Mouse (Mus musculus) spleen, postnatal 4 days (tissue): ENCODE data around the gene Acp1.

Source experiments
- DNase-seq, 2 experiments: peaks; one replicate each; pipeline ENCODE4 v3.0.0; 2022; ENCODE audit warnings: low spot score in 2 of 2

Acp1 gene

DNA sequence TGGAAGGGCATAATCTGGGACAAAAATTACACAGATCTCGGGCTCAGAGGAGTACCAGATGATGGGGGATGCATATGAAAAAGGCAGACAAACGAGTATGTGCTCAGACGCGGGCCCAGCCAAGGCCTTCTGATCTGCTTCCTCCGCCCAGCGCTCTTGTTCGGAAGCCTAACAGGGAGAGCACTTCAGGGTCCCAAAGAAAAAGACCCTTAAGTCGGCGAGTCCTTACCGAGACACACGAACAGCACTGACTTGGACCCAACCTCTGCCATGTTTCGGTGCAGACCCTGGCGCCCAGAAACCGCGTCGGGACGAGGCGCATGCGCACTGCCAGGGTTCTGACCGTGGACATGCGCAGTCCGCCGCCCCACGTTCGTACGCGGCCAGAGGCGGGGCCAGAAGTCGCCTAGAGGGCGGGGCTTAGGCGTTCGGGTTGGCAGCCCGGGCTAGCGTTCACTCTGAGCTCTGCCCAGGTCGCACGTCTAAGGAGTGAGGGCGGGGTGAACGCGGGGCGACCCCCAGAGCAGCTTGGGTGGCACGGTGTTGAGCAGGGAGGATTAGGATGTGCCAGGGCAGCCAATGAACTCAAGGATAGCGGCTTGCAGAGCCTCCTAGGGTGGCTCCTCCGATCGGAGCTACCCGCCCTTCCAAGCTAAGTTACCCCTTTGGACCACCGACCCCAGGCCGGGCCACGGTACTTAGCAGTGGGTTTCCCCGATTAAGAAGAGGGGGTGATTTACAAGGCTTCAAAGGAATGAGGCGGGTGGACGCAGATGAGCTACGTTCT, at the start of gene Acp1, which contains the start of gene Sh3yl1:
Acp1 (minus strand) TSS at position 329 of the 787 bp plus-strand sequence.
Sh3yl1 (plus strand) TSS at position 408 of the 787 bp plus-strand sequence.
- peak; percentile 98 to 99 for DNase-seq

DNA sequence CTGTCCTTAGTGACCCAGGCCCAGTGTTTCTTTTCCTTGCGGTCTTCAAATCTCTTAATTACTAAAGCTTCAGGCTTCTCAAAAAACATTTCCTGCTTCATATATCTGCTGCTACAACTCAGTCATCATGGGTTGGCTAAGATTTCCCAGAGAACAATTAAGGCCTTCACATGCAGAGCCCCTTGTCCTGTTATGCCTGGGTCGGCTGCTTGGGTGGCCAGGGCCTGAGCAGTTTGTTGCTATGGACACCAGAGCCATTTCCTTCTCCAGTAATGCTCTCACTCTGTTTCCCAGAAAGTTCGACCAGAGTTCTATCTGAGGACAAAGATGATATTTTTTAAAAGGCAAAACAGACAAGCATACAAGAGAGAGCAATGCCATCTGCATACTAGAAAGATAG, 32.8 kb upstream of the Acp1 start:
- DNase-seq, result no peak

DNA sequence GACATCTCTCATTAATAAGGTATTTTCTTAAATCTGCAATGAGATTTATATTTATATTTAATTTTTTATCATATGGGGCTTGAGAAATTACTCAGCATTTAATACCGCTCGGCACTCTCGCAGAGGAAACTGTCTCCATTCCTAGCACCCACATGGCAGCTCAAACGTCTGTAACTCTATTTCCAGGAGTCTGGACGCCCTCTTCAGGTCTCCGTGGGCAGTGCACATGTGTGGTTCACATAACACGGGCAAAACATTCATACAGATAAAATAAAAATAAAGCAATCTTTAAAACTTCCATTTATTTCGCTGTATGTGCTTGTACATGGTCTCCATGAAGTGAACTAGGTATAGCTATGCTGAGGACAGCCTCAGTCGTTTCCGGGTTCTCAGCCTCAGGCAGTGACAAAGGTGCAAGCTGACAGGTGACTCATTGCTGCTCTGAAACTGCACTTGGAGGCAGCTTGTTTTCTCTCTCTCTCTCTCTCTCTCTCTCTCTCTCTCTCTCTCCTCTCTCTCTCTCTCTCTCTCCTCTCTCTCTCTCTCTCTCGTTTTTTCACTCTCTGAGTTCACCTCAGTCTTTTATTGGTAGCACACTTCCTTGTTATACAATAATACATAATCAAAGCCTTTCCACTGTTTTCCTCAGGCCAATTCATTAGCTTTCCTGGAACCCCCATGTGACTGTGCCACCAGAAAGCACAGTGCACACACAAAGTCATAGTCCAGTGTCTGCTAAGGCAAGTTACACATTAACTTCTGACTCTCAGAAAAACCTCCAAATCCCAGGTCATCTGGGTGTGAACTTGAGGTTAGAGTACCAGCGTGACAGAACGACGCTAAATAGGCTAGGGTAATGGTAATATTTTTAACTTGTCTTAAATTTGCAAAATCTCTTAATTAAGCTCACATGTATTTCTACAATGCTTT, 31.9 kb upstream of the Acp1 start:
- no peak for DNase-seq

DNA sequence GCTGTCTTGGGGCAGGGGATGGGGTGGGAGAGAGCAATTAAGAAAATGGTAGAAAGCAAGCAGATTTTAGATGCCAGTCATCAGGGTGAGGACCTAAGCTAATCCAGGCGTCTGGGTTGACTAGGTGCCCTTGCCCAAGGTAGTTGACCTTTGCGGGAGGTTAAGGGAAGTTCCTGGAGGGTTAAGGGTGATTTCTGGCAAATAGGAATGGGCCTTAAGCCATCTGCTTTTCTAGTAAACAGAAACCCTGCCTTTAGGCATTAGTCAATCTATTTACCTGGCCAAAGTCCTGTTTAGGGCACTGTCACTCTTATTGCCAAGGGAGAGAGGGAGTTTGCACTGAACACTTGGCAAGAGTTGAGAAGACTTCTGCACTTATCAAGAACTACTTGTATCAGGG, 25.5 kb upstream of the Acp1 start:
- DNase-seq, result no peak

DNA sequence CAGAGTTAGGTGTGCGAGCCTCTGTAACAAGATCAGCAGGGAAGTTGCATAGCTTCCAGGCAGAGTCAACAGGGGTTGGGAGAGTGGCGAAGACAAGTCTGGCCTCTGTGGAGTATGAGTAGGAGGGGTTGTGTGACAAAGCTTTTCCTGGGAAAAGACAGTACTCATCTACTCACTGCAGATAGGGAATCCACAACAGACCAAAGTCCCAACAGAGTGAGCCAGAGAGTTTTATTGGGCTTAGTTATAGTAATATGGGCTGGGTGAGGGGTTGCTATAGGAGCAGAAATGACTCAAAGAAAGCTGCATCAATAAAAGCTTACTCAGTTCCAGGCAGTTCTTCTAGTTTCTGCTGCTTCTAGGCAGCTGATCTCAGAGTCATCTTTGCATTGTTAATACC, 21.9 kb upstream of the Acp1 start:
- no peak for DNase-seq

DNA sequence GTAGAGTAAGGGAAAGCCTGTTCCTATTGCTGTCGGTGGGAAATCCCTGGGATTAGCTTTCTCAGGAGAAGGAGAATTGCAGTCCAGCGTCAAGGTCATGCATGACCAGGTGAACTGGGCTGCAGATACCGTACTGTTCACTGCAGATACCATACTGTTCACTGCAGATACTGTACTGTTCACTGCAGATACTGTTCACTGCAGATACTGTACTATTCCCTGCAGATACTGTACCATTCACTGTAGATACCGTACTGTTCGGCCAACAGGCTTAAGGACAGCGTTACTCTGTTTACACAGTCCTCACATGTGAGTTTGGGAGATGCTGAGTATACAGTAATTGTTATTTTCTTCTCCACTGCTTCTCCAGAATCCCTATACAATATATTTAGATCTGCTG, 16.8 kb upstream of the Acp1 start:
- DNase-seq, result no peak

DNA sequence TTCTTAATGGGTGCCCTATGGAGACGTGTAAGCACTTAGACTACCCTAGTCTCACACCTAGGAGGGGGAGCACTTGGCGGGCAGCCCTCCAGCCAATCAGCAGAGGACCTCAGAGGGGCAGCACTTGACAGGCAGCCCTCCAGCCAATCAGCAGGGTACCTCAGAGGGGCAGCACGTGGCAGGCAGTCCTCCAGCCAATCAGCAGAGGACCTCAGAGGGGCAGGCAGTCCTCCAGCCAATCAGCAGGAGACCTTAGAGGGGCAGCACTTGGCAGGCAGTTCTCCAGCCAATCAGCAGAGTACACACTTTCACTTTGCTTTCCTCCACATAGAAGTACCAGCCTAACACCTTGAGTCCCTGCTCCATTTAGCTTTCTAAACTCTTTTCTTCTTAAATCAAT, 11.0 kb upstream of the Acp1 start:
- no peak for DNase-seq

DNA sequence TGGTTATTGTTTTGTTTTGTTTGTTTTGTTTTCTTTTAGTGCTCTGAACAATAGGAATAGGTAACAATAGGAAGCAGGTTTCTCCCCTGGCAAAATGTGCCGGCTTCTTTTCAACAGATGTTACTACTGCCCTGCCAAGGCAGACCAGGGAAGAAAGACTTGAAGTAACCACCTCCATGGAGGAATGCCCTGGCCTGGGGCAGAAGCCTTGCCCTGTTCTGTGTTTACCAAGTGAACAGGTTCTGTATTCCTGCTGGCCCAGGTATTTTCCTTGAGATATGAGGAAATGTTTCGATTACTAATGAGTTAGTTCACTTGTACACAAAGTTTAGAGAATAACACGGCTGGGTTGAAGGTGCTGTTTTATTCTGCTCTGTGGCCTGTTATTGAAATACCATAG, 1.5 kb upstream of the Acp1 start:
- no peak for DNase-seq

DNA sequence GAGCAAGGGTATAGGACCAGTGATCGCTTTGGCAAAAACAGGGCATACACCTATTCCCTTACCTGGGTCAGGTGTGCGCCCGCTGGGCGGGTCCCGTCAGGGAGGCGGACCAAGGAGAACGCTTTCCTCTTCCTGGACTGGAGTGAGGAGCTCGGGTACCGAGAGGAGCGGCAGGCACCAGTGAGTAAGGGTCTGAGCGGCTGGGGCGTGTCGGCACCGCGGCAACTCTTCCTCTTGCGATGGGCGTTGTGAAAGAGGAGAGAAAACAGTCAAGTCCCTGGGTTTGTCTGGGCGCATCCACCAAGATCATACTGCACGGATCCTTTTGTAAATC, 626 bp upstream of the Acp1 start:
- DNase-seq, result peak; percentile 51 to 83

DNA sequence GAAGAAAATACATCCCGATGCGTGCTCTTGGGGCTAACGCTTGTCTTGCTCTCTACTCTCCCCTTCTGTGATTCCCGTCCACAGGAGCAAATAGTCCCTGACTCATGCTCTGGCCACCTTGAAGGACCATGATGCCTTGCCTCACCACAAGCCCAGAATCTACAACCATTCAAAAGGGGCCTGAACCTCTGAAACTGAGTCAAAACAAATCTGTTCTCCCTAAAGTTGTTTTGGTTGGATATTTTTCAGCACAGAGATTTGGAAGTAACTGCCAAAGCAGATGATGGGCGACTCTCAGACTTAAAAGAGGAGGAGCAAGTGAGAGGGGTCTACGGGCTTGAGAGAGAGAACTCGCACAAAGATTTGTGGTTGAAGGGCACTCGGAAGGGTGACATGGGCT, 529 bp downstream of the Acp1 start:
- DNase-seq, result no peak

DNA sequence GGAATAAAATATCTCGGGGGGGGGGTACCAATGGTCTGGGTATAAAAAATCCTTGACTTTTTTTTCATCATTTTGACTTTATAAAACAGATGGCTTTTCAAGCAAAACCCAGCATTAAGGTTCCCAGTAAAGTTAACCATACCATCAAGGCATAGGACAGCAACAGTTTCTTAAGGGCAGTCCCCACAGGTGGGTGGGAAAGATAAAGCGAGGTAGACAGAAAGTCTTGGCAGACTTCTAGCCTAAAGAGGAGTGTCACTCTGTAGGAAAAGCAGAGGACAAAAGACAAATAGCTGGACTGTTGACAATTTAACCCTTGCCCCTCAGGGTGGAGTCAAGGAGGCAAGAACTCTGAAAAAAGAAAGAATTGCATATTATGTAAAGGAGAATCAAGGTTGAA, 1.5 kb downstream of the Acp1 start:
- peak; percentile 68 to 72 for DNase-seq

DNA sequence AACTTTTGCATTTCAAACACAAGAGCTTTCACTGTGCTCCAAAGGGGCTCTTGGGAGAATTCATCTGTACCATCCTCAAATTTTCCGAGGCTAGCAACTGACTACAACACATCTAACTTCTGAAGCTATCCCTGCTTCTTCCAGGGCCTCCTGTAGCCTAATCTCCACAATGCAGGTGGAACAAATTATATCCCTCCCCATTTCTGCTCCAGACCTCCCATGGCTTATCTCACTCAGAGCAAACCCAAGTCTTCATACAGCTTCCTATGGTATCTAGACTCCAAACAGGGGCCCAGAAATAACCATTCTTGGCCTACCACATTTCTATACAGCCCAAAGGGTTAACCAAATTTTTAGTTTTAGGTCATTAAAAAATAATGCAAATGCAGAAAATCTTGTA, 2.7 kb downstream of the Acp1 start:
- peak in 1 of 2 experiments; percentile 56 for DNase-seq

DNA sequence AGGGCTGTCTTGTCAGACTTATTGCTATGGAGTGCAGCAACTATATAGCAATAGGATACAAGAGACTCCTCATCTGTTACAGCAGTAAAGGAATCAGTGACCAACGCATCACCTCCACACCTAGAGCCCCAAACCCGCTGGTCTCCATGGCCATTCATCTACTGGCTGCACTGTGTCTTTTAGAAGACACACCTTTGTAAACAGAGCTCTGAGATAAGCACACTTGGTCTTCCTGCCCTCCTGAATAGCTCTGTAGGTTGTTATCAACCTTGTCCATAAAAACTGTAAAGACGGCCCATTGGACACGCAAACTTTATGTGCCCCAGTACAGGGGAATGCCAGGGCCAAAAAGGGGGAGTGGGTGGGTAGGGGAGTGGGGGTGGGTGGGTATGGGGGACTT, 14.3 kb downstream of the Acp1 start:
- no peak for DNase-seq

DNA sequence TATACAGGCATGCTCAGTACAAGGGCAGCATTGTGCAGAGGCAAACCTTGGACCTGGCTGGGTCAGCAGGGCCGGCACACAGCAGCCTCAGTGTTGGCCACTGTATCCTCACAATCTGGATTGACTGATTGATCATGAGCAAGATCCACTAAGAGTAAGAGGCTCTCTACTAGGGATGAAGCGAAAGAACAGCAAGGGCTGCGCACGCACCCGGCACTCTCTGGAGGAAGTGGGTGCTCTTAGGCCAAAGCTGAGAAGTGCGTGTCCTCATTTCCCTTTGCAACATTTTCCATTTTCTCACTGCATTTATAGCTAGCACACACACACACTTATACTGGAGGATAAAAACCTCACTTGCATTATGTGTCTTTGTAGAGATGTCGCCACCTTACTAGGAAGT, 20.0 kb downstream of the Acp1 start:
- DNase-seq, result no peak

DNA sequence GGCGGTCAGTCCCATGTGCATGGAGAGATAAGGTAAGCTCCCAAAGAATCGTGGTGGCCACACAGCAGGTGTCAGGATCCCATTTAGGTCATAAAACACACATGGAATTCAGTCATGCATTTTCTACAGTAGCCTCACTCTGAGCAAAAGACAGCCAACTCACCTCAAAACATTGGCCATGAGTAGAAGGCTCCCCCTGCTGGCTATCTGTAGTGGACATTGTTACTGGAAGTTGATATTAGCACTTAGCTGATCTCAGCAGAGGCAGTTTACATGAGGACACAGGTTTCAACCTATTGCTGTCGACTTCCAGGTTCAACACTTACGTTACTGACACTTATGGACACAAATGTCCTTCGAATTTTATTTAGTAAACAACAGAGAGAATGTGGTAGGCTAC, 21.3 kb downstream of the Acp1 start:
- DNase-seq, result peak; percentile 62 to 76

DNA sequence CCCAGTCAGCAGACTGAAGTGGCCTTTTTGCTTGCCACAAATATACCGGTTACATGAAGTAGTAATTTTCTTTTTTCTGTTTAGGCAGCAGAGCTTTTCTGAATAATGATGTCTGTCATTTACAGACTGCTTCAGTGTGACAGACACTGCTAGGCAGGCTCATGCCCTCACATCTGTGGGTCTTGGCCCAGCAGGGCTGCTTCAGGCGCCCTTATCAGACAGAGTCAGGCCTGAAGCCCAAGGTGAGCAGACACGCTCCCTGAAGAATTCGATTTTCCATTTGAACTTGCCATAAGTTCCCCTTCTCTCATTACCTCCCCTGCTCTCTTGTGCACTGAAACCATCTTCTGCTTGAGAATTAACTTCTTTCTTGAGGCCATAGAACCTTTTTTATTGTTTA, 23.4 kb downstream of the Acp1 start:
- DNase-seq, result no peak

DNA sequence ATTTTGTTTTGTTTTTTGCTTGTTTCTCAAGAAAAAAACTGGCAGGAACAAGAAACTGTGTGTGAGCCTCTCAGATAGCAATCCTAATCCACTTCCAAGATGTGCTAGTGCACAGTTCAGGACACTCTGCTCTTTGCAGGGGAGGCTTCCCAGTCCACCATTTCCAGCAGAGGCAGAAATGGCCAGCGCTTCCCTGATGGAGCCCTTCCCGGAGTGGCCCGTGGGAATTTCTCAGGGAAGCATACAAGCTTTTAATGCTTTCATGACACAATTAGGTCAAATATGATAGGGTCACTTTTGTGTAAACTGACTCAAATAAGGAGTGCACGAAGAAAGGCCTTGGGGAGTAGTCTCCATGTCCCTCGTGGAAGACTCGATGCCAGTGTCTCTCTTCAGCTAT, 25.5 kb downstream of the Acp1 start:
- DNase-seq, result no peak

DNA sequence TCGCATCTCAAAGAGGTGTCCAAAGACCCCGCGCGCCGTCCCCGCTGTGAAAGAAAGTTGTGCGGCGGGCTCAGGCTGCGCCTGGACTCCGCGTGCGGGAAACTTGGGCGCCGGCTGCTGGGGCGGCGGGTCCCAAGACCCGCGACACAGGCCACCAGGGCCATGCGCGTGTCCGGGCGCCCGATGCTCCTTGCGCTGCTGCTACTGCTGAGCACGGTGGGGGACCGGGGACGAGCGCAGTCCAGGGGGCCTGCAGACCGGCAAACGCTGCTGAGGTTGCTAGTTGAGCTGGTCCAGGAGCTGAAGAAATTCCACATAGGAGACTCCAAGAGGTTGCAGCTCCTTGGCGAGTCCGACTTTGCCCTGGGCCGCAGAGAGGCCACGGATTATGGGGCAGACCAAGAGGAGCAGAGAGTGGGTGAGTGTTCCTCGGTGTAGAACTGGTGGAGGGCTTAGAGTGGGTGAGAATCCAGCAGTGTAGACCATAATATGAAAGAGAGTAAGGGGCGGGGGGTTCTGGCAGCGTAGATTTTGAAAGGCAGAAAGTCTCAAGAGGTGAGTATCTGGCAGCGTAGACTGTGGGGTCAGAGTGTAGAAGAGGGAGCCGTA, 26.7 kb downstream of the Acp1 start:
- no peak for DNase-seq

DNA sequence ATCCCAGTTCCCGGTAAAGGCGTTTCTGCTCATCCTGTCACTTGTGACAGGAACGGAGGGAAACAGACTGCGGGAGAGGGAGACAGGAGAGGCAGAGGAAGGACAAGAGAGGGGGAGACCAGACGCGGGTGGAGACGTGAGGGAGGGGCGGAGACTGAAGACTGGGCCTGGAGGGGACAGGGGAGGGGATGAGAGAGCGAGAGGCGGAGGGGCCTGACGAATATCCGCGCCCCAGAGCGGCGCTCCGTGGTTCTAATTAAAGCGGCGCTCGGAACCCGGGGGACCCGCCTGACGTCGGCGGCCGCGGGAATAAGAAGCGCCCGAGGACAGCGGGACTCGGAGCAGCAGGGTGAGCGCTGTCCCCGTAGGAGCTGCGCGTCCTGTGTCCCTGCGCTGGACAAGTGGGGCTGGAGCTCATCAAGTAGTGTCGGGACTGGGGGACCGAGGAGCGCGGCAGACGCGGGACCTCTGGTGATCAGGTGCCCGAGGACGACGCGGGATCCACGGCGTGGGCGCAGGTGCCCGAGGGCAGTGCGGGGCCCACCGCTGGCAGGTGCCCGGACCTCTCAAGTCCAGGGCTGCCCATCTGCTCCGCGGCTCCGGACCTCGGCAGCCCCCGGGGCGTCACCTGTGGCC, 27.3 kb downstream of the Acp1 start, which contains the start of gene Alkal2:
Alkal2 (plus strand) TSS at position 337 of the 636 bp plus-strand sequence.
- no peak for DNase-seq

DNA sequence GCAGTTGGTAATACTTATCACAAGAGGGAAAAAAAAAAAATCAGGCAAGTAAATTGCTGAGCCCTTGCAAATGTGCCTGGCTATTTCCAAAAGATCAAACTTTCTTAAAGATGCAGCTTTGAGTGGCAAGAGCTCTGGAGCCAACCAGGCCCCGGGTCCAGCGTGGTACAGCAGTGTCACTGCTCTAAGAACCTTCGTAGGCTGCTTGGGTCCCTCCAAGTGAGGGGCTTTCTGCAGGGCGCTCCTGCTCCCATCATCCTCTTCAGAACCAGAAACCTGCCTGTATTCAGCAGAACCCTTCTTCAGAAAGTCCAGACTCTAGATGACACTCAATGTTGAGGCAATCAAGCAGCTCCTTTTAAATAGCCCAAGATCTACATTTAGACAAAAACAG, 27.8 kb downstream of the Acp1 start:
- no peak for DNase-seq

DNA sequence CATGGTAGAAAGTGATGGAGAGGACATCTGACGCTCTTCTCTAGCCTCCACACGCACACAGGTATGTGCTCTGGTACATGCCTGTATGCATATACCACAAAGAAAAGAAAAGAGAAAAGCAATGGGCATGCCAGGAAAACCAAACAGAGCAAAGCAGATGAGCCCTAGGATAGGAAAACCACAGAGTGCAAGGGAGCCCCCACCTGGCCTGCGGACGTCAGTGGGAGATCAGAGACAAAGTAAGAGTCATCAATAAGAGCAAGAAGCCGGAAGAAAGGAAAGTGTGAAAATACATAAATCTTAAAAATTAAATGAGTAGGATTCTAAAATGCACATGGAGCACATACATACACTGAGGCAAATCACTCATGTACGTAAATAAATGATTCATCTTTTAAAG, 31.9 kb downstream of the Acp1 start:
- no peak for DNase-seq

DNA sequence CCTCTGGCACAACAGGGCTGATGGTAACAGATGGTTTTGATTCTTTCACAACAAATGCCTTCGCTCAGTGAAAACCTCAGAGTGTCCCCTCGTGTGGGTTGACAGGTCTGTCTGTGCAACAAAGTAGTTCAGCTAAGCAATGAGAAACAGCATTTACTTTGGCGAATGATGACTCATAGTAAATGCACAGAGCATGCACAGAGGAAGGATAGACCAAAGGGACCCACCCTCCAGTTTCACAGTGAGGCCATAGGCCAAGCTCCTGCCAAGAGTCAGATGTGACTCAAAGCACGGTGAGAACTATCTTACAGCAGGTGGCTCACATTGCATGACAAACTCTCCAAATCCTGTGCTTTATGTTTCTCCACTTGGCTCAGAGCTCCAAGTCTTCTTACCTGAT, 45.6 kb downstream of the Acp1 start:
- DNase-seq, result no peak
